Mouse (Mus musculus): ENCODE results near the gene Lmntd2.

Lmntd2 gene

DNA sequence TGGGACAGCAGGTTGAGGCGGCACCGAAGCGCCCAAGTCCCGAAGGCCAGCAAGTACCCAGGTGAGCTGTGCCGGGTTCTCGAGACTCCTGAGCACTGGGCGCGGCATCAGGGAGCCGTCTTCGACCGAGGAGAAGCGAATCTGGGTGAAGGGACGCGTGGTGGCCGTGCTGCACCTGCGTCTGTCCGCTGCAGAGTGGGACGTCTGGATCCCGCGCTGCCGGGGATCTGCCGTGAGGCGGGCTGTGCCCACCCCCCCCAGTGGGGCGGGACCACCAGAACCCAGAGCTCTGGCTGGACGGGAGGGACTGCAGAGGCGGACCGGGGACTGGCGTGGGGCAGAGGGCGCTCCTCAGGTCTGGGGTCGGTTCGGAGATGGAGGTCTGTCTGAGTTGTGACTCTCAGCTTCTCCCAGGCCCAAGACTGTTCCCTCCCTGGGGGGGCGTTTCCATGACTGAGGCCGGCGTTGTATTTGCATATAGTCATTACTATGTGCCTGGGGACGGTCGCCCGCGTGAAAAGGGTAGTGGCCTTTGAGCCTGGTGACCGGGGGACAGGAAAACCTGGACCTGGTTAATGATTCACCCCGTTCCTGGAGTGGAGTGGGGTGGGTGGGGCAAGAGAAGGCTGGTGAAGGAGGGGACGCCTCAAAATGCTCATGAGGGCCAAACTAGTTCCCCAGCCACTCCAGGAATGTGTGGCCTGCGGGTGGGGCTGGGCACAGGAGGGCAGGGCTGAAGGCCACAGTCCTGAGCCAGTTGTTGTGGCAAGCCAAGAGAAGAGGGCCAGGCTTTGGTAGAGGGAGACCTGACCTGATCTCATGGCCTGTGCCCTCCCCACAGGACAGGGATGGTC, 2.2 kb upstream of the Lmntd2 start:
- peak; percentile 95 to 98 for DNase-seq

- DNase-seq: peak; percentile 99
These were observed 1.4 kb upstream of the Lmntd2 start, which contains the start of gene Rassf7 for GRCm38 (mm10) chr7:141215101-141215879. Gene Rassf7 (plus strand): TSS chr7:141215860.

DNA sequence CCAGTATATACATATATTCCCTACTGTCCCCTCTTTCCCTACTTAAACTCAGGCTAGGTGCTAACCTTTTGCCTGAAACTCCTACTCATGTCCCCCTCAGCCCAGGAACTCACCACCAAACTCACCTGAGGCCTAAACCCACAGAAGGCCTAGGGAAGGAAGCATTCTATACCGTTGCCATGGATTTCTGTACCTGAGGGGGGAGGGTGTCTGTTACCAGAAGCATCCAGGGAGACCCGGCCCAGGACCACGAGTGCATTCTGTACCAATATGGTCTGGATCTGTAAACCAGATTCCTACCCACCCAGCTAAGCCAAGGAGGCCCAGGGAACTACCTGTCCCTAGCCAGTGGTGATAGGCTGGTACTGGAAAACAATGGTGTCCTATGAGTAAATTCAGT, 430 bp upstream of the Lmntd2 start:
- DNase-seq: no peak

GRCm38 (mm10) chr7:141213133-141213532, 747 bp downstream of the Lmntd2 start:
- no peak for DNase-seq

DNA sequence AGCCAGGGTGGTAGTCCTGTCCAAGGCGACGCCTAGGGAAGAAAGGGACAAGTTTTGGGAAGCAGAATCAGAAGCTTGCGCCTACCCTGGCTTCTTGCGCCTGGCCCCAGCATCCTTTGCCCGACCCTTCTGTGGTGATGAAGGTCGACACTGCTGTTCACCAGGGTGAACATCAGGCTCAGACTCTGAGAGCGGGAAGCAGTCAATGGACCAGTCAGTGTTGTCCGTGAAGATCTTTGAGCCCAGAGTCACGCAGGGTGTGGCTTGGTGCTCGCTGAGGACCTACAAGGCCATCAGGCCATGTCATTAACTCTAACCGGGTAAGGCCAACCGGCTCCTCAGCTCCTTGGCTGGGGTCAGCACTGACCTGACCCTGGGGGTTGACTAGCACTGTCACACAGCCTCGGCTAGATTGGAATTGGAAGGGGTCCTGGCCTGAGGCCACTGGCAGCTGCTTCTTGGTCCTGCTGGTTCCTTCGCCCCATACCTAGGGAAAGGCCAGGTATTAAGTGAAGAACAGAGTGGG, 3.2 kb downstream of the Lmntd2 start:
- no peak for DNase-seq

DNA sequence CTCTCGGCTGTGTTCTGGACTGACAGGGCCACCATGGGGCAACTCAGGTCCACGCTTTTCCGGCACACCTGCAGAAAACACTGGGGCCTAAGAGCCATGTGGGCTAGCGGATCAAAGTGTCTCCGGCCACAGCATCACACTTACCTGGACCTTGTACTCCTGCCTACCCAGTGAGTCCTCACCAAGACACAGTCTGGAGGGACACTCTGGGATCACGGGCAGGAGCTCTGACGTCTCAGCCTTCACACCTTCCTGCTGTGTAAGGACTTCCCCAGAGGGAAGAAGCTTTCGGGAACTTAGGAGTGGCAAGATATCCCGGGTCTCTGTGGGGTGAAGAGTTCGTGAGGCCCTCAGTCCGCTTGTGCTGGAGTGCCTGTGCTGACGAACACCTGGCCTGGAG, 3.7 kb downstream of the Lmntd2 start:
- DNase-seq: no peak

GRCm38 (mm10) chr7:141209526-141209925, 4.4 kb downstream of the Lmntd2 start:
- DNase-seq: no peak

GRCm38 (mm10) chr7:141206182-141206937, 7.5 kb downstream of the Lmntd2 start:
- no peak for DNase-seq

DNA sequence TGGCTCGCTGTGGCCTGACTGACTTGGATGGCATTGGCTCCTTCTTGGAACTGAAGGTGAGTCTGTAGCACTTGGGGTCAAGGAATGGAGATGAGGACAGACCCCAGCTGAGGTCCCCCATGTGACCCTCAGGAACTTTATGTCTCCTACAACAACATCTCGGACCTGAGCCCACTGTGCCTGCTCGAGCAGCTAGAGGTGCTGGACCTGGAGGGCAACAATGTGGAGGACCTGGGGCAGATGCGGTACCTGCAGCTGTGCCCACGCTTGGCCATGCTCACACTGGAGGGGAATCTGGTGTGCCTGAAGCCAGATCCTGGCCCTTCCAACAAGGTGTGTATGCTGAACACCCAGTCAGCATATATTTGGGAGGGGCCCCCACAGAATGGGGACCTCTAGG, 8.4 kb downstream of the Lmntd2 start:
- no peak for DNase-seq

DNA sequence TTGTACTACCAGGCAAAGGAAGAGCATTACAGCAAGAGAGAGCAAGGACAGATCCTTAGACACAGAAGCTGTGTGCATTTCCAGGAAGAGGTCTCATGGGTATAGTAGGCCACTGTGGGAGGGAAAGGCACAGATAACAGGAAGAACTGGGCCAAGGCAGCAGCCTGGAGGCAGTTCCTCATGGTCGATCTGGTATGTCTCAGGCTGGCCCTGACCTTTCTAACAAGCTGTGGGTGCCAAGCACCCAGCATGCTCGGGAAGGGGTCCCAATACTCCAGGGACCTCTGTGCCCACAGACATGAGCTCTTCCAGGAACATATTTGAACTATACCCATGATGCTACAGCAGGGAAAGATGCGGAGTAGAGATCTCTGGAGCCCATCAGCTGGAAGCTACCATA, 9.3 kb downstream of the Lmntd2 start:
- DNase-seq: no peak

DNA sequence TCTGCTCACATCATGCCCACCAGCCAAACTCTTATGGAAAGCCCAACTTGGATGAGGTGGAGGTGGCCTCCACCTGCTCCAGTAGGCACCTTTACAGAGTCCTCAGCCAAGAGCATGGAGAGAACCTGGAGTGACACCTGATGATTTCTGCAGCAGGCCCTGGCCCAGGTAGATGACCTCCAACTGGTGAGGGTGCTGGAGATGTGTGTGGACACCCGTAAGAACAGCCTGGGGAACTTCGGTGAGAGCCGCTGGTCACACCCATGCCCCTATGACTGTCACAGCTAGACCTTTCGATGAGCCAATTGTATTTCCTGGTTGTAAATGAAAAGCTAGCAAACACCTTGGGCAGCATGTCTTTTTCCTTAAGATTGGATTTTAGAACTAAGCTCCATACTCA, 15.8 kb downstream of the Lmntd2 start:
- DNase-seq: no peak

- no peak for DNase-seq
These were observed 17.1 kb downstream of the Lmntd2 start for GRCm38 (mm10) chr7:141196619-141197282.

GRCm38 (mm10) chr7:141195754-141196153, 18.1 kb downstream of the Lmntd2 start:
- no peak for DNase-seq

DNA sequence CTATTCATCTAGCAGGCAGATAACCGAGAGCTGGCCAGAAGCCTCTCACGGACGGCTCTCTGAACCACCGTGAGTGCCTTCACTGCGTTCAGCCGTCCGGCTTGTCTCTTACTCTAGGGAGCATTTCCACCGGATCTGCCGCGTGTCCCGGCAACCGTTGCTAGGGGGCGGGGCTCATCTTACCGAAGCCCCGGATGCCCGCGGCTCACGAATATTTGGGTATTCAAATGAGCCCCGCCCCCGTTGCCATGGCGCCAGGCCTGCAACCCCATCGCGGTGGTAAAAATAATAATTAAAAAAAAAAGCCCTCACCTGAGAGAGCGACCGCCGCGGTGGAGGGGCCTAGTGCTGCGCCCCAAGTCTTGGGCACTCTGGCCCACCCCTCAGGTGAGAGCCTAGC, 19.1 kb downstream of the Lmntd2 start:
- peak; percentile 91 to 94 for DNase-seq

GRCm38 (mm10) chr7:141194409-141194808, 19.5 kb downstream of the Lmntd2 start:
- no peak for DNase-seq

DNA sequence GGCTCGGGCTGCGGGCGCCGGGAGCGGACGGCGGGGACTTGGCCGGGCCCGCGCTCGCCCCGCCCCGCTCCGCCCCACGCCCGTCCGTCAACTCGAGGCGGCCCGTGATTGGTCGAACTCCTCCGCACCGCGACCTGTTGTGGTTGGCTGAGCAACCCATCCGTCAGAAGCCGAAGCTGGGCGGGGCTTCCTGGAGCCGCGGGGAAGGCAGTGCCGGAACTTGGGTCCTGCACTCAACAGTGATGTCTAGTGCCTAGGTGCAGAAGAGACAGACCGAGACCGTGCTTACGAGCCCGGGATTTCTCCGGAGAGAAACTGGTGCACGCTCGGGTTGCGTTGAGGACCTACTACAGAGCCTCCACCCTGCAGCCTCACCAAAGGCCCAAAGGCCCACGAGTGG, 19.9 kb downstream of the Lmntd2 start, which contains the start of the genes Hras and Lrrc56:
Gene Hras (minus strand): TSS at position 58 of the 400 bp plus-strand sequence.
Gene Lrrc56 (plus strand): TSS at position 210 of the 400 bp plus-strand sequence.
- peak; percentile 97 to 98 for DNase-seq

DNA sequence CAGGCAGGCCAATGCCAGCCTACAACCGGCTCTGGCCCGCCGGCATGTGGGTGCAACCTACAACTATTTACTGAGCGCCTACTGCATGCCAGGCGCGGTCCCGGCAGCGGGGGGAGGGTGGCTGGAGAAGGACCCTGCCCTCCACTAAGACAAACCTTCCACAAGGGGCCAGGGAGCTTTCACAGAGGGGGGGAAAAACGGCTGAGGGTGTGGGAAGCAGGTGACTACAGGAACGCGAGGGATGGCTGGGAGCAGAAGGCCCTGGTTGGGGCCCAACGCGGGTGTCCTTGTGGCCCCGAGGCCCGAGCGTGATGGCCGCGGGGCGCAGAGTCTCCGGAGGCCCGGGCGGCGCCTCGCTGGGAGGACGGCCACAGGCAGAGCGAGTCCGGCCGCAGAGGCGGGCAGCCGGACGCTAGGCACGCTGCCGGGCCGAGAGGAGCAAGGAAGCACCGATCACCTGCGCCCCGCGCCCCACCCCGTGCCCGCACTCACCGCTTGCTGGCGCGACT, 20.5 kb downstream of the Lmntd2 start:
- DNase-seq: peak; percentile 40 to 41

- DNase-seq: no peak
These were observed 21.0 kb downstream of the Lmntd2 start for GRCm38 (mm10) chr7:141192776-141193347.

DNA sequence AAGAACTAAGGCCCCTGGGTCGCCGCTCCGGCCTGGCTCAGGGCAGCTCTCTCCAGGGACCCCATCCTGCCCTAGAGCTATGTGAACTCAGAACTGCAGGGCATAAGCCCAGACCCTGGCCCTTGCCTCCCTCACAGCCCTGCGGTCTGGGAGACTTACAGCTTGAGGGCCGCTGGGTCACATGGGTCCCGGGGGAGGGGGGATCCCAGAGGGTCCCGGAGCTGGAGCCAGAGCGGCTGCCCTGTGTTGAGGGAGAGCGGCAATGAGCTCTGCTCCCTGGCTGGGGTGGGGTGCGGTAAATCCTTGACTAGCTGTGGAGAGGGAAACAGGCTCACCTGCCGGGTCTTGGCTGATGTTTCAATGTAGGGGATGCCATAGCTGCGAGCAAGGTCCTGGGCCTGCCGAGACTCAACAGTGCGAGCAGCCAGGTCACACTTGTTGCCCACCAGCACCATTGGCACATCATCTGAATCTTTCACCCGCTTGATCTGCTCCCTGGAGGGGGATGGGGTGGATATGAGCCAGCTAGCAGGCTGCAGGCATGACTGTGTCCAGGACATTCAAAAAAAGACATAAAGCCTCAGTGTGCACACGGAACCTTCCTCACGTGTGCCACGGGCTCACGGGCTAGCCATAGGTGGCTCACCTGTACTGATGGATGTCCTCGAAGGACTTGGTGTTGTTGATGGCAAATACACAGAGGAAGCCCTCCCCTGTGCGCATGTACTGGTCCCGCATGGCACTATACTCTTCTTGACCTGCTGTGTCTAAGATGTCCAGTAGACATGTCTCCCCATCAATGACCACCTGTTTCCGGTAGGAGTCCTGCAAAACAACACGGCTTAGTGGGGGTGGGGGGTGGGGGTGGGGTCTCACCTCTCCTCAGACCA, 21.8 kb downstream of the Lmntd2 start:
- DNase-seq: no peak

GRCm38 (mm10) chr7:141191036-141191435, 22.8 kb downstream of the Lmntd2 start:
- peak in 1 of 2 experiments; percentile 58 for DNase-seq
